Mouse (Mus musculus) forebrain, embryonic 15.5 days (tissue): ENCODE measurements at regions not wholly inside any gene's neighbourhood (a gene's known extent, or its start where the extent isn't known, plus 50 kb on each side); places are given as distances from the start of the nearest gene placed in this dataset.

Experiments
- ATAC-seq: fragments of 200-750 bp; cut with Nextera tagmentation; replicated peaks from 2 replicates; pipeline ENCODE4 v1.8.0; 2017; ENCODE audit warnings: mild to moderate bottlenecking, moderate TSS enrichment, moderate library complexity
- H3K27ac ChIP-seq: fragments of 300-500 bp; sonication (generic); replicated peaks from 2 replicates; pipeline ENCODE4 v1.5.1; 2015; ENCODE audit warnings: mild to moderate bottlenecking, inconsistent platforms
- H3K27me3 ChIP-seq: fragments of 300-500 bp; sonication (generic); 2 replicates; pipeline ENCODE4 v1.6.1; 2015; ENCODE audit warnings: inconsistent platforms
- H3K36me3 ChIP-seq: fragments of 300-500 bp; sonication (generic); 2 replicates; pipeline ENCODE4 v1.6.1; 2015; ENCODE audit warnings: mild to moderate bottlenecking, inconsistent platforms
- H3K4me1 ChIP-seq: fragments of 300-500 bp; sonication (generic); 2 replicates; pipeline ENCODE4 v1.6.1; 2015; ENCODE audit warnings: inconsistent platforms
- H3K4me2 ChIP-seq: fragments of 300-500 bp; sonication (generic); replicated peaks from 2 replicates; pipeline ENCODE4 v1.6.1; 2015; ENCODE audit warnings: mild to moderate bottlenecking, inconsistent platforms
- H3K4me3 ChIP-seq: fragments of 300-500 bp; sonication (generic); 2 replicates; pipeline ENCODE4 v1.5.1; 2015; ENCODE audit warnings: mild to moderate bottlenecking, inconsistent platforms
- H3K9ac ChIP-seq: fragments of 300-500 bp; sonication (generic); replicated peaks from 2 replicates; pipeline ENCODE4 v1.6.1; 2015; ENCODE audit warnings: mild to moderate bottlenecking, inconsistent platforms
- H3K9me3 ChIP-seq: fragments of 300-500 bp; sonication (generic); 2 replicates; pipeline ENCODE4 v1.6.1; 2016; ENCODE audit warnings: inconsistent platforms
- WGBS: fragments of 180-500 bp; shearing (Covaris S2); methylation state at CpG from one replicate; pipeline ENCODE4 v1.1.7; 2015; ENCODE audit warnings: mixed read lengths; 5-methylcytosine and 5-hydroxymethylcytosine counted together

GRCm38 (mm10) chr15:3671169-3671568 lies 87.9 kb upstream of the Ghr start:
- Histone ChIP-seq H3K36me3 (no peaks in the 10 kb centered on the region), H3K9ac (no peak overlapping the region), H3K4me1 (no peaks in the 10 kb centered on the region), H3K27me3 (no peaks in the 10 kb centered on the region), H3K4me2 (no peak overlapping the region), H3K27ac (no peak overlapping the region), H3K4me3 (no peak overlapping the region), H3K9me3 (no peaks in the 10 kb centered on the region)
- no peak for ATAC-seq
- WGBS: 88% methylated on average over 3 of the region's 3 CpGs

DNA sequence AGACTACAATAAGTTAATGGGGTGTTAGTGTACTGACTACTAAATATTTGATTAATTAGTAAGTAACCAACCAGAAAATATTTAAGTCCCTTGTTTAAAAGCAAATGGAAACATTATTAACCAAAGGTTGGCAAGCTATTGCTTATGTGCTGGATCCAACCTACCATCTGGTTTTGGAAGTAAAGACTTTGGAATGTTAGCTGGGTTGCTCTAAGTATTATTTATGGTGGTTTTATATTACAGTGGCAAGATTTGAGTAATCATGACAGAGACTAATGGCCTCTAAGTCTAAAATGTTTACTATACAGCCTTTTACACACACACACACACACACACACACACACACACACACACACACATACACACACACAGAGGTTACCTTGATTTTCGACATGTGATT lies 86.1 kb upstream of the Ghr start:
- no peaks in the 10 kb centered on the region for H3K4me1 ChIP-seq
- H3K9ac ChIP-seq: no peak overlapping the region
- H3K27me3 ChIP-seq: no peaks in the 10 kb centered on the region
- no peaks in the 10 kb centered on the region for H3K9me3 ChIP-seq
- no peaks in the 10 kb centered on the region for H3K36me3 ChIP-seq
- no peak overlapping the region for H3K27ac ChIP-seq
- H3K4me2 ChIP-seq: no peak overlapping the region
- WGBS: 89% methylated on average over 1 of the region's 1 CpGs
- ATAC-seq: no peak
- H3K4me3 ChIP-seq: no peak overlapping the region

DNA sequence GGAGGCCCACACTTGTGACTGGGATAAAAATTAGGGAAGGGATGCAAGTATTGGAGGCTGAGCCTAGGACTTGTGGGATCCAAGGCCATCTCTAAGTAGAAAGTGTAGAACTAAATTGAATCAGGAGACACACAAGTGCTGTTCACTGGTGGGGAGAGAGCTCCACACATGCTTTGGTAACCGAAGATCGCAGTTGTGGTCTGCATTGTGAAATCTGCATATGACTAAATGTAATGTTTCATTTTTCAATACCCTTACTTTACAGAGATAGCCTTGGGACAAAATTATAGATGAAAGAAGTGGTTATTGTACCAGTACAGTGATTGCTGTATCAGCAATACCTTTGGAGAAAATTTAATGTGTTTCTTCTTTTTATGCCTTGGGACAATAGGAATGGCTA lies 85.6 kb upstream of the Ghr start:
- Histone ChIP-seq H3K9me3 (no peaks in the 10 kb centered on the region), H3K4me1 (no peaks in the 10 kb centered on the region), H3K36me3 (no peaks in the 10 kb centered on the region), H3K9ac (no peak overlapping the region), H3K27ac (no peak overlapping the region), H3K27me3 (no peaks in the 10 kb centered on the region), H3K4me3 (no peak overlapping the region), H3K4me2 (no peak overlapping the region)
- WGBS: 93% methylated on average over 2 of the region's 2 CpGs
- ATAC-seq: no peak

- Histone ChIP-seq H3K36me3 (no peaks in the 10 kb centered on the region), H3K27me3 (no peaks in the 10 kb centered on the region), H3K4me3 (no peak overlapping the region), H3K9me3 (no peaks in the 10 kb centered on the region), H3K27ac (no peak overlapping the region), H3K4me1 (no peaks in the 10 kb centered on the region), H3K4me2 (no peak overlapping the region), H3K9ac (no peak overlapping the region)
- no peak for ATAC-seq
- 89% methylated on average over 1 of the region's 1 CpGs for WGBS
Measured at GRCm38 (mm10) chr15:3648741-3649140, 65.4 kb upstream of the Ghr start.

- Histone ChIP-seq H3K9ac (no peak overlapping the region), H3K27ac (no peak overlapping the region), H3K4me1 (no peaks in the 10 kb centered on the region), H3K9me3 (no peaks in the 10 kb centered on the region), H3K4me2 (no peak overlapping the region), H3K36me3 (no peaks in the 10 kb centered on the region), H3K4me3 (no peak overlapping the region), H3K27me3 (no peaks in the 10 kb centered on the region)
- ATAC-seq: no peak
- WGBS: 78% methylated on average over 5 of the region's 5 CpGs
Measured at GRCm38 (mm10) chr15:3640091-3640490, 56.8 kb upstream of the Ghr start.
